Mouse (Mus musculus) stomach, embryonic 16.5 days (tissue): ENCODE measurements at regions not wholly inside any gene's neighbourhood (a gene's known extent, or its start where the extent isn't known, plus 50 kb on each side); places are given as distances from the start of the nearest gene placed in this dataset.
A peak's percentile ranks its signal among the peaks of the same experiment; 100 is the strongest.

Experiments
- ATAC-seq: fragments of 200-750 bp; cut with Nextera tagmentation; 2 replicates; pipeline ENCODE4 v1.8.0; 2017; ENCODE audit warnings: moderate number of reproducible peaks, moderate TSS enrichment; ENCODE audit not compliant: insufficient read depth, low FRiP score
- H3K27ac ChIP-seq: fragments of 300-500 bp; sonication (generic); 2 replicates; pipeline ENCODE4 v1.5.1; 2014; ENCODE audit warnings: low read length
- H3K27me3 ChIP-seq: fragments of 300-500 bp; sonication (generic); 2 replicates; pipeline ENCODE4 v1.6.1; 2014; ENCODE audit warnings: low read length, control low read depth, mixed read lengths; ENCODE audit not compliant: control insufficient read depth, insufficient read depth
- H3K36me3 ChIP-seq: fragments of 300-500 bp; sonication (generic); 2 replicates; pipeline ENCODE4 v1.6.1; 2014; ENCODE audit warnings: low read length; ENCODE audit not compliant: control insufficient read depth, insufficient read depth
- H3K4me1 ChIP-seq: fragments of 300-500 bp; sonication (generic); 2 replicates; pipeline ENCODE4 v1.6.1; 2014; ENCODE audit warnings: low read length, control low read depth, mixed read lengths; ENCODE audit not compliant: control insufficient read depth, insufficient read depth
- H3K4me2 ChIP-seq: fragments of 300-500 bp; sonication (generic); 2 replicates; pipeline ENCODE4 v1.6.1; 2014; ENCODE audit warnings: low read depth, low read length, mixed read lengths
- H3K4me3 ChIP-seq: fragments of 300-500 bp; sonication (generic); replicated peaks from 2 replicates; pipeline ENCODE4 v1.5.1; 2014; ENCODE audit warnings: mild to moderate bottlenecking, low read length
- H3K9ac ChIP-seq: fragments of 300-500 bp; sonication (generic); 2 replicates; pipeline ENCODE4 v1.6.1; 2014; ENCODE audit warnings: low read length
- H3K9me3 ChIP-seq: fragments of 300-500 bp; sonication (generic); replicated peaks from 2 replicates; pipeline ENCODE4 v1.6.1; 2016; ENCODE audit warnings: low read length, control low read depth; ENCODE audit not compliant: control insufficient read depth
- WGBS: fragments of 180-500 bp; shearing (Covaris S2); extraction: QIAGEN DNeasy Blood & Tissue Kit; methylation state at CpG from one replicate; pipeline ENCODE4 v1.1.7; 2014; 5-methylcytosine and 5-hydroxymethylcytosine counted together

DNA sequence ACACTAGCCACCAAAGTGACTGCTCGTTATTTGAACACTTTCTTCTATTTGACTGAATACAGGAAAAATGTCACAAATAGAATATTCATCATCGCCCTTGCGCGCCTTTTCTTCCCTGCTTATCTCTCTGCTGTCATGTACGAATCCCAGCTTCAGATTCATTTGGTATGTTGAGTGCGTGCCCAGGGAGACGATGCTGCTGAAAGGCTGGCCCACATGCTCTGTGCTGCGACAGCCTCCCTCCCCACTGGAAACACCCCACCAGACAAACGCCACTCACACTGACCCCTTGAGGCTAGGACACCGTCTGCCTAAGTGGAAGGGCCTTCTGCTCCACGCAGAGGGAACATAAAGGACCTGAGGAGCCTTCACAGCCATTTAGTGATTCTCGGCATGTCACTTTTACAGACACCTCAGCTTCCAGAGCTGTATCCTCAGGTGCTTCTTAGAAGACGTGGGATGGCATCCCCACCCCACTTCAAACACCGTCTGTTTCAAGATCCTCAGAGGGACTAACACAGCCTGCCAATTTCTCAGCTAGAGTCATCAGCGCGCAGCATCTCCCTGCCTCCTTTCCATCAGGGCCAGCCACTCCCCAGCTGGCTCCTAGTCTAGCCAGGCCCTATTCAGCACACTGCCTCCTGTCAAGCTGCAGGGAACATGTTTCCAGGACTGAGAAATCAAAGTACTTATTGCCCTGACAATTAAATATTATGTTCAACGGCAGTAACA lies 396.6 kb downstream of the Bcor start:
- Histone ChIP-seq H3K9ac (no peak overlapping the region), H3K27me3 (no peaks in the 10 kb centered on the region), H3K4me1 (no peaks in the 10 kb centered on the region), H3K27ac (no peak overlapping the region), H3K4me3 (no peak overlapping the region), H3K4me2 (no peak overlapping the region), H3K36me3 (no peaks in the 10 kb centered on the region), H3K9me3 (no peaks in the 10 kb centered on the region)
- ATAC-seq: no peak
- 68% methylated on average over 17 of the region's 17 CpGs for WGBS

DNA sequence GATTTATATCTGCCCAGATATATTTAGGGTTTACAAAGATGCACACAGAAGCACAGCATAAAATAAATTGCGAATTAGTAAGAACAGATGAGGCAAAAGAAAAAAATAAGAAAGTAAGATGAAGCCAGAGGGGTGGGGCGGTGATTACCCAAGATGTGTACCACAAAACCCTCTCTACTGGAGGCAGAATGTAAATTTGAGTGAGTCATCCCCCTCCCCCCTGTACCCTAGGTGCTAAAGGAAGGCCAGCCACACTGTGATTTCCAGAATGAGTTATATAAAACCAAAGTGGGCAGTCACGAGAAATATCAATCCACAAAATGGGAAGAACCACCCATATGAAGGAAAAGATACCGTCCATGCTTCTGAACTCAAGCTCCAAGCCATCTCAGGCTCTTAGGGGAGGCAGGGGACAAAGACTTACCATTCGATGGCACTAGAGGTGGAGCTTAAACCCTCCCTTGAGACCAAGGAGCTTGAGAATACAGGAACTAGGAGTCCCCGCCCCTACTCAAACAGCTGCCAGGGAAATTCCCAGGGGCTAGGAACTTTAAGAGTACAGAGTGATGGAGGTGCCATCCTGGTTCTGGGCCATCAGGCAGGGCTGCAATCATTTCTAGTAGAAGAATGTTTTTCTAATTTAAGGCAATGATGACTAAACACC lies 383.8 kb downstream of the Bcor start:
- Histone ChIP-seq H3K4me3 (no peak overlapping the region), H3K9ac (no peak overlapping the region), H3K4me2 (no peak overlapping the region), H3K36me3 (no peaks in the 10 kb centered on the region), H3K27ac (no peak overlapping the region), H3K27me3 (no peaks in the 10 kb centered on the region; the same call in 1 of the 2 replicates), H3K9me3 (no peaks in the 10 kb centered on the region), H3K4me1 (no peaks in the 10 kb centered on the region)
- WGBS: 71% methylated on average over 6 of the region's 6 CpGs
- ATAC-seq: no peak

DNA sequence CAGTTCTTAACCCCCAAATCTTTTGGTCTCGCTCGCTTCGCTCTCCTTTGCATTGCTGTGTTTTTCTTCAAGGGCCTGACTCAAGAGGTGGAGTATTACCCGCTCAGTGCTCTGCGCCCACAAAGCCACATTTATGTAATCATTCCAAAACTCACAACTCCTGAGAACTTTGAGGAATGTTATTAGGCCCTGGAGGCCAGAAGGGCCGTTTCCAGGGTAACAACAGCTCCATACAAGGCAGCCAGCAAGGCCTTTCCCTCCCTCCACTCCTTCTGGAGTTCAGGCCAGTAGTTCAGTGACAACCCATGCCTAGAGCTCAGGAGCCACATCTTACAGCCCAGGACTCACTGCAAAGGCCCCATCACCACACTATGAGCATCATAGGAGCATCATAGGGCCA lies 365.1 kb downstream of the Bcor start:
- Histone ChIP-seq H3K4me2 (no peak overlapping the region), H3K4me1 (no peaks in the 10 kb centered on the region), H3K36me3 (no peaks in the 10 kb centered on the region), H3K9ac (no peak overlapping the region), H3K27me3 (0 out of 2 replicates have a peak, but pooled peaks cover 5% of the 10 kb centered on the region), H3K9me3 (no peaks in the 10 kb centered on the region), H3K27ac (no peak overlapping the region), H3K4me3 (no peak overlapping the region)
- ATAC-seq: no peak
- 71% methylated on average over 6 of the region's 6 CpGs for WGBS

DNA sequence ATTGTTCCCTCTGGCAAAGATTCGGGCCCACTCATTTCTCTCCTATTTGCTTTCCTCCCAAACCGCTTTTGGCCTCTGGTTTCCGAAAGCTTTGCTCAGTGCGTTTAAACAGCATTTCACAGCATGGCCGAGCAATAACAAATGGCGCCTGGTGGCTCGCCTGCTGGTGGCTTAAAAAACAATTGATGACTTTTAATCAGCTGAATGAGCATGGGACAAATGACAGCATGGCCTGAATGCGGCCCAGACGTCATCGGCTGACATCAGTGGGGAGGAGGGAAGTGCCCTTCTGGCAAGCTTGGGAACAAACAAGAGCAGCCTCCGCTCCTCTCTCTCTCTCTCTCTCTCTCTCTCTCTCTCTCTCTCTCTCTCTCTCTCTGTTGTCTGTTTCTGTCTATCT lies 362.3 kb downstream of the Bcor start:
- H3K4me1 ChIP-seq: no peaks in the 10 kb centered on the region
- no peak overlapping the region for H3K9ac ChIP-seq
- H3K4me2 ChIP-seq: no peak overlapping the region
- no peak overlapping the region for H3K27ac ChIP-seq
- 24% methylated on average over 11 of the region's 11 CpGs for WGBS
- peaks cover 5% of the 10 kb centered on the region; the same call in 1 of the 2 replicates for H3K27me3 ChIP-seq
- H3K36me3 ChIP-seq: no peaks in the 10 kb centered on the region
- ATAC-seq: no peak
- no peaks in the 10 kb centered on the region for H3K9me3 ChIP-seq
- H3K4me3 ChIP-seq: no peak overlapping the region

DNA sequence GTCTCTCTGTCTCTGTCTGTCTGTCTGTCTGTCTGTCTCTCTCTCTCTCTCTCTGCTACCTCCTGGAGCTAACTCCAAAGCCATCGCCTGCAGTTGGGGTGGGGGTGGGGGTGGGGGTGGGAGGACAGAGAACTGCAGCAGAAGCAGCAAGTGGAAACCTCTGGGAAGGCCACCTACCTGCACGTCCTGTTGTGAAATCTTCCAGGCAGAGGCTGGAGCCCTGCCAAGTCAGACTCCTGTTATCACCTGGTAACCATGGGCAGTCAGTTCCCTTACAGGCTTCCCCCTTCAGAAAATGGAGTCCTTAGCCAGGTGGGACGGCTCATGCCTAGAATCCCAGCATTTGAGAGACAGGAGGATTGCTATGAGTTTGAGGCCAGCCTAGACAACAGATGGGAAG lies 361.8 kb downstream of the Bcor start:
- WGBS: 34% methylated on average over 3 of the region's 3 CpGs
- H3K4me3 ChIP-seq: no peak overlapping the region
- peak; percentile 54; the same call in 1 of the 2 replicates for ATAC-seq

DNA sequence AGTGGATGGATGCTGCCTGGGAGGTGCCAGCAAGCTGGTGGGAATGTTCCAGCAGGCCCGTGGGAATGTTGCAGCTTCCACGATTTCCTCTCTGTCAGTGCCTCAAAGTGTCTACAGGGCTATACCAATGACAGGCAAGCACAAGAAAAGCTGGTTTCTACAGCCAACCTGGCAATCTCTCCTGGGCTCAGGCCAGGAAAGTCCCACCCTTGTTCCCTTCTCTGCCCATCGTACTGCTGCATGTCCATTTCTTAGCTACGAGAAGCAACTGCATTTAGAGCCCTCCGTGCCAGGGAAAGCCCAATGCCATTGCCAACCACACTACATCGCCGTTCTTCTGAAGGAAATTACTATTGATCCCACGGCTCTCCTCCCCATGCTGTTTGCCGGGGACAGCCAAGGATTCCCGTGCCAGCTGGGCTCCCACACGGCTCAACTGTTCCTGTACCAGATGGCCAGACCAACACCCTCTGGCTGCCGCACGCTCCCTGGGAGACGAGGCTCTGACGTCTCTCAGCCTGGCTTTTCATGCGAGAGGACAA lies 359.7 kb downstream of the Bcor start:
- Histone ChIP-seq H3K36me3 (no peaks in the 10 kb centered on the region), H3K27ac (no peak overlapping the region), H3K27me3 (peaks cover 19% of the 10 kb centered on the region; the same call in 1 of the 2 replicates), H3K9me3 (no peaks in the 10 kb centered on the region), H3K4me3 (no peak overlapping the region), H3K4me2 (no peak overlapping the region), H3K9ac (no peak overlapping the region), H3K4me1 (no peaks in the 10 kb centered on the region)
- no peak for ATAC-seq
- 74% methylated on average over 16 of the region's 16 CpGs for WGBS

More for the DNA sequence above, 361.8 kb downstream of the Bcor start:
- Histone ChIP-seq H3K4me2 (no peak overlapping the region), H3K9me3 (no peaks in the 10 kb centered on the region), H3K36me3 (no peaks in the 10 kb centered on the region), H3K27ac (no peak overlapping the region), H3K4me1 (no peaks in the 10 kb centered on the region), H3K27me3 (peaks cover 5% of the 10 kb centered on the region; the same call in 1 of the 2 replicates), H3K9ac (no peak overlapping the region)

DNA sequence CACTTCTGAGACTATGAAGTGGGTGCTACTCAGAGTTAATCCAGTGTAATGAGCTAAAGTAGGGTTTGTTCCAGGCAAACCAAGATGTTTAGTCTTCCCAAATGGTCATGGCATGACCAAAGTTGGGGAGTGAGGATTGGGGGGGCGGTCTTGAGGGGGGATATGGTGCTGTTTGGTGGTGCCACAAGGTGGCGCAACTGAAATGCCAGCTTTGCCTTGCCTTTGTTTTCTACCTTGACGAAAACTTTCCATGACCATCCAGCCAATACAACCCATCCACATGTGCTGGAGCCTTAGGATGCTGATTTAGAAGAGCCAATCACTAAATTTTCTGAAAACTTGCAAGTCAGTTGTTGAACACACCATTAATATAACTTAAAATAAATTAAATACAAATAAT lies 358.9 kb downstream of the Bcor start:
- Histone ChIP-seq H3K27me3 (peaks cover 19% of the 10 kb centered on the region; the same call in 1 of the 2 replicates), H3K9me3 (no peaks in the 10 kb centered on the region), H3K4me1 (no peaks in the 10 kb centered on the region), H3K27ac (no peak overlapping the region), H3K36me3 (no peaks in the 10 kb centered on the region), H3K9ac (no peak overlapping the region), H3K4me3 (no peak overlapping the region), H3K4me2 (no peak overlapping the region)
- WGBS: 52% methylated on average over 3 of the region's 3 CpGs
- ATAC-seq: no peak

DNA sequence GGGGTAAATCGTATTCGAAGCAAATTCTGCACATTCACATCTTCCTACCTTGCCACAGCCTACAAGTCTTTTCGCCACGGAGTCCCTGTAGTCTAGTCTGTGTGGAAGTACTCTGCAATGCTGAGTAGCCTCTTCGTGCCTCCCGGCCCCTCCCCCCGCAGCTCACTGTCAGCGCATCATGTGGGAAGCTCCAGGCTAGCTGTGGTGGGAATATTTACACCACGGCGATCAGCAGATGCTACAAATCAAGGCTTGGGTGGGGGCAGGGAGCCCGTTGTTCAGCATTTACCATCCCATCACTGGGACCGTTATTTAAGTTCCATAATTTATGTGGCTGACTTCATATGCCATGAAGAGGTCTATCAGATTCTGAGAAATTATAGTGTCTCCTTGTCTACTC lies 358.5 kb downstream of the Bcor start:
- Histone ChIP-seq H3K27me3 (peaks cover 23% of the 10 kb centered on the region; the same call in 1 of the 2 replicates), H3K36me3 (no peaks in the 10 kb centered on the region), H3K4me2 (no peak overlapping the region), H3K9me3 (no peaks in the 10 kb centered on the region), H3K4me3 (no peak overlapping the region), H3K9ac (no peak overlapping the region), H3K27ac (no peak overlapping the region), H3K4me1 (no peaks in the 10 kb centered on the region)
- no peak for ATAC-seq
- 47% methylated on average over 12 of the region's 12 CpGs for WGBS
